Mouse (Mus musculus) E14TG2a.4 (cell line): Measurements from ENCODE around the gene Grem1.

Source experiments
- CTCF ChIP-seq: conservative IDR thresholded peaks from 2 replicates; pipeline ENCODE4 v1.5.1; 2014; ENCODE audit warnings: low read length
- NANOG ChIP-seq: IDR thresholded peaks from 2 replicates; pipeline ENCODE4 v1.6.1; 2014; ENCODE audit warnings: borderline replicate concordance, low read length, mixed read lengths
- POU5F1 ChIP-seq: IDR thresholded peaks from 2 replicates; pipeline ENCODE4 v1.6.1; 2014; ENCODE audit warnings: low read length, borderline replicate concordance

DNA sequence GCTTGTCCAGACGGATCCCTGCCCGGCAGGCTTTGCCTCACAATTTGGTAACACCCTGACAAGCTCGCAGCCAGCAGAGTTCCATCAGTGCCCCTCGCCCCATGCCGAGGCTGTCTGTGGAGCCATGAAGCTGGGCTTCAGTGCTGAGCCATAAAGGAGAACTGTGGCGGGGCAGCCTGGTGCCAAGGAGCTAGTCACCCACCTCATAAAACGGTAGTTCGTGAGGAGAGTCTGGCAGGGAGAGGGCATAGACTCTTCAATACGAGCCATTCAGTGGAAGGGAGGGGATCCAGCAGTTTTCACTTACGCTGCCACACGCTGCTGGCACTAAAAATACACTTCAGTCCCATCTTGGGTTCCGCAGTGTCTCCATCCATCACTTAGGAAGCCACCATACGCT is 40.2 kb upstream of the Grem1 start:
- TF ChIP-seq CTCF (no peak), NANOG (no peak), POU5F1 (no peak)
